Mouse (Mus musculus): ENCODE measurements around the gene Gbf1.
"Not testable (repeated sequence)": the region's sequence is repeated elsewhere in the genome, so short reads cannot be mapped to it uniquely, and the experiment has no call there.

The Gbf1 gene

DNA sequence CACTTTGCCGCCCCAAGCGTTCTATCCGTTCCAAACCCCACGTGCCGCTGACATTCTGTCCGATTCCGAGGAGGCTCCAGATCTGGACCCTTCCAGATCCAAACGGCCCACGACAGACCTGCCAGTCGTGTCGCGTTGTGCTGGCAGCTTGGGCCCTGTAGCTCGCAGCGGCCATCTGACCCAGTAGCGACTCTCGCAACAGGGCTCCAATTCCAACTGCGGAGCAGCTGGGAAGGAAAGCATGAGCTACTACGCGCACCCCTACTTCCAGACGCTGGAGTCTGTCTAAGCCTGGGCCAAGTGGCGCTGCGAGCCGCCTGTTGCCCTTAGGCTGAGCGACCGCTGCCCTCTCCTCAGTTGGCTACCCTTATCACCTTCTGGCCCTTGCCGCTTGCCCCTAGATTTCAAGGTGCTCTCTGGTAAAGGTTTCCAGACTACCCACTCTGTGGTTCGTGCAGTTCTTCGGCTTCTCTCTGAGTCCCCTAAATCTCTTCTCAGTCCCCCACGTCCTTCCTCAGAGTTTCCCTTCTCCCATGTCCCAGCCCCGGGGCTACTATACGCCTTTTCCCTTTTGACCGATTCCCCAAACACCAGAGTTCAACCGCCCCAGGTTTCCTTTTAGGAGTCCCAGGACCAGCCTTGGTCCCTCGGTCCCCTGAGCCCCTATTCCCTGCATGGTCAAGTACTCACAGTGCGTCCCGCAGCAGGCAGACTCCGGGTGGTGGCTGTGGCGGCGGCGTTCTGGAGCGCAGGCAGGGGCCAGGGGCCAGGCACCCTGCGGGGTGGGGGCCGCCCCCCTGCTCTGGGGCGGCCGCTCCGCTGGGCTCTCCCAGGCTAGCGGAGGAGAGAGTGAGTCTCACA, 4.6 kb upstream of the Gbf1 start, which contains the start of gene Pitx3:
Pitx3 (minus strand) TSS at position 816 of the 861 bp plus-strand sequence.
- DNase-seq: peak; percentile 12

GRCm38 (mm10) chr19:46148372-46148760, 3.9 kb upstream of the Gbf1 start:
- peak; percentile 66 for DNase-seq

GRCm38 (mm10) chr19:46149091-46149490, 3.2 kb upstream of the Gbf1 start:
- DNase-seq: no peak

DNA sequence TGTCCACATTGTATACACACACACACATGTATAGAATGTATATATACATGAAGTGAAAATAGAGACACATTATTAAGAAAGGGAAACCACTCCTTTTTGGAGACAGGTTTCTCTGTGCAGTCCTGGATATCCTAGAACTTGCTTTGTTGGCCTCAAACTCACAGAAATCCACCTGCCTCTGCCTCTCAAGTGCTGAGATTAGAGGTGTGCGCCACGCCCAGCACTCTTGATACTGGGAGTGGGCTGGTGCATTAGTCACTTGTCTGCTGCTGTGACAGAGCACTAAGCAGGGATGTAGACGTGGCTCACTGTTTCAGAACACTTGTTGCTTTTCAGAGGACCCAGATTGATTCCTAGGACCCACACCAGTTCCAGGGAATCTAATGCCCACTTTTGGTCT, 13.6 kb downstream of the Gbf1 start:
- no peak for DNase-seq

DNA sequence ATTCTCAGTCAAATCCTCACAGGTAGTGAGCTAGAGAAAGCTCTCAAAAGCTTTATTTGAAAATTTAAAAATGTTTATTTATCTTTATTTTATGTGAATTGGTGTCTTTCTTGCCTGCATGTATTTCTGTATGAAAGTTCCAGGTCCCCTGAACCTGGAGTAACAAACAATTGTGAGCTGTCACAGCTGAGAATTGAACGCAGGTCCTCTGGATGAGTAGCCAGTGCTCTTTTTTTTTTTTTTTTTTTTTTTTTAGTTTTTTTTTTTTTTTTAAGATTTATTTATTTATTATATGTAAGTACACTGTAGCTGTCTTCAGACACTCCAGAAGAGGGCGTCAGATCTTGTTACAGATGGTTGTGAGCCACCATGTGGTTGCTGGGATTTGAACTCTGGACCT, 14.9 kb downstream of the Gbf1 start:
- DNase-seq: not testable (repeated sequence)

- no peak for DNase-seq
These were observed 17.1 kb downstream of the Gbf1 start for GRCm38 (mm10) chr19:46169396-46169795.

- DNase-seq: no peak
These were observed 17.6 kb downstream of the Gbf1 start for GRCm38 (mm10) chr19:46169913-46170312.

DNA sequence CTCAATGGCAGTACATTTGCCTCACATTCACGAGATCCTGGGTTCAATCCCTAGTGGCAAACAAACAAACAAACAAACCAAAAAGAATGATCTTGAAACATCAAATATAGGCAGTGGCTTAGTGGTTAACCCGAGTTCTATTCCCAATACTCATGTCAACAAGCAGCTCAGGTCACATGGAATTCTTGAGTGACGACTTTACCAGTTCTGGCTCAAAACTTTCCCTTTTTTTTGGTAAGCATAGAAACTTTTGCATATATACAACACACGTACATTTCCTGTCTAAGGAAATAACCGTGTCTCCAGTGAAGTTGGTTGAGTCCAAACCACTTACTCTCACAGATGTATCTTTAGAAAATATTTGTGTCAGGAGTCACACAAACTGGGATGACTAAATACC, 20.2 kb downstream of the Gbf1 start:
- DNase-seq: no peak

DNA sequence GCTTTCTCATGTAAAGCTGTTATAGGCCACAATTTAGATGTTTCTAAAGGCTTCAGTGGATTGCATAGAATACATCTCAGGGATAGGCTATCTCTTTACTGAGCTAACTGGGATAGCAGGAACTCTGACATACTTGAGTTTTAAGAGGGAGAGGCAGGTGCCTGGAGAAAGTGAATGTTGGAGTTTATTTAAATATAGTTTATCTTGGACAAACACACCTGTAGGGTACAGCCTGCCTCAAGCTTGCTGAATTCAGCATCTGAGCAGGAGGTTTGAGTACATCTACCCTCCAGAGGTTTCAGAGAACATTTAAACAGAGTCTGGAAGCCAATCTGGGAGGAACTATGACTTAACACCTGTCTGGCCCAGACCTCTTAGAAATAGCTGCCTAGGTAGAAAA, 22.9 kb downstream of the Gbf1 start:
- no peak for DNase-seq

GRCm38 (mm10) chr19:46177046-46177445, 24.7 kb downstream of the Gbf1 start:
- DNase-seq: no peak

DNA sequence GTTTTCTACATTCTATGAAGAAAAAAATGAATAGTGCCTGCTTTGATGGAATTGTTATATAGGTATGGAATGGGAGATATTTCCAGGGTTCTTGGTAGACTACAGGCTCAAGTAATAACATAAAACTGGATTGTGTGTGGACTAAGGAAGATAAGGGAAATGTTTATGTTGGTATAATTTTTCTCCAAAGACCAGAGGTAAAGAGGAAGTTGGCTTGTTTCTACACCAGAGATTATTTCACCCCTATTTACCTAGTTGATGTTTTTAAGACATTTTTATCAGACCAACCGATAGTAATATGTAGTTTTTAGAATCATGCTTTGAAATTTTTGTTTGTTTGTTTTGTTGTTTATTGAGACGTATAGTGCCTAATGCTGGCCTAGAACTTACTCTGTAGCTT, 28.0 kb downstream of the Gbf1 start:
- no peak for DNase-seq

GRCm38 (mm10) chr19:46182241-46182640, 29.9 kb downstream of the Gbf1 start:
- no peak for DNase-seq

DNA sequence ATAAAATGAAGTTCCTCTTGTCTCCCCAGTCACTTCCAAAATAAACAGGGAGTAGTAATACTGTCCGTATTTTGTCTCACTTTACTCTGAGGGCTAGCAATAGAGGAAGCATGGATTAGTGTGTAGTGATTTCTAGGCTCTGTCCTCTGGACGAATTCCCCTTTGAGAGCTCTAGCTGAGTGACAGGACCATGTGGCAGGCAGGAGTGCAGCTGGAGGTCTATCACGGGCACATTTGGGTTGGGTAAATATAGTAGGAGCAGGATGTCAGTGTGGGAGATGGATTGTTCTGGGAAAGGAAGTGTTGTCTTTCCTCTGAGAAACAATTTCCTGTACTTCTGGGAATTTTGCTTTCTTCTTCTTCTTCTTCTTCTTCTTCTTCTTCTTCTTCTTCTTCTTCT, 34.3 kb downstream of the Gbf1 start:
- no peak for DNase-seq

- DNase-seq: no peak
These were observed 34.9 kb downstream of the Gbf1 start for GRCm38 (mm10) chr19:46187203-46187602.

DNA sequence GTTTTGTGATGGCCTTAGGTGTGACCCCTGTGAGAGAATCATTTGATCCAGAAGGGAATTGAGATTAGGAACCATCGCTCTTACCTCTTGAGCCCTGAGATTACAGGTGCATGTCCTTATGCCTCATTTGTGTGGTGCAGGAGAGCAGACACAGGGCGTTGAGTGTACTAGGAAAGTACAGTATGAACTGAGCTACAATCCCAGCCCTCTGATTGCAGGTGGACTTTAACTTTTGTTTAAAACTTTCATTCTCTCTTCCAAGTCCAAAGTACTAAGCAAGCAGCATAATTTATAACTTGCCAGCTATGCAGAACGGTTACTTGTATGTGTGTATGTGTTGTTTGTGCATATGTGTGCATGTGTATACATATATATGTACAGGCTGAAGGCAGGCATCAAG, 46.0 kb downstream of the Gbf1 start:
- DNase-seq: no peak

DNA sequence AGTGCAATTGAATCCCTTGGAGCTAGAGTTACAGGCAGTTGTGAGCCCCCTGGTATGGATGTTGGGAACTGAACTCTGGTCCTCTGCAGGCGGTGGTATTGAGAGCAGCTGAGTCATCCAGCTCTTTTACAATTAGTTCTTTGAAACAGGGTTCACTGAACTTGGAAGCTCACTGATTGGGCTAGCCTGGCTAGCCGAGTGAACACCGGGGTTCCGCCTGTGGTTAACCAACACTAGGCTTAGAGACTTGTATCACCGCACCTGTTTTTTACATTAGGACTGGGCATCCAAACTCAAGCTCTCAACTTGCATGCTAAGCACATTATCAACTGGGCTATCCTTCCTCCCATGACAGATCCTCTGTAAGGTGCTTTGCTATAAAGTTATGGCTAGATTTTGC, 46.6 kb downstream of the Gbf1 start:
- DNase-seq: no peak

DNA sequence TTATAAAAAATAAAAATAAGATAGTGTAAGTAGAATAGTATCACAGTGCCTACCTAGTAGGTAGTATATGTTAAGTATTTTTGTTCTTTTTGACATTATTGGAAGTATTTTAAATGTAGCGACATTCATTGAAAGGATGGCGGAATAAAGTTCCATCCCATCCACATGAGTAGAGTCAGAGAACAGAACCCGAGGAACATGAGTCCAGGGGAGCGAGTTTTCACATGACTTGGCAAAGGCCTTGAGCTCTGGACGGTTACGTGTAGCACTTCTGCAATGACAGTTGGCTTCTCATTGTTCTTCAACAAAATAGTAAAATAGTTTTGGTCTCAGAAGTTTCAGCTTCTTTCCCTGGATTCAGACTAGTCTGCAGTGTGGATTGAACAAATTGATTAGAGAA, 51.9 kb downstream of the Gbf1 start:
- no peak for DNase-seq

DNA sequence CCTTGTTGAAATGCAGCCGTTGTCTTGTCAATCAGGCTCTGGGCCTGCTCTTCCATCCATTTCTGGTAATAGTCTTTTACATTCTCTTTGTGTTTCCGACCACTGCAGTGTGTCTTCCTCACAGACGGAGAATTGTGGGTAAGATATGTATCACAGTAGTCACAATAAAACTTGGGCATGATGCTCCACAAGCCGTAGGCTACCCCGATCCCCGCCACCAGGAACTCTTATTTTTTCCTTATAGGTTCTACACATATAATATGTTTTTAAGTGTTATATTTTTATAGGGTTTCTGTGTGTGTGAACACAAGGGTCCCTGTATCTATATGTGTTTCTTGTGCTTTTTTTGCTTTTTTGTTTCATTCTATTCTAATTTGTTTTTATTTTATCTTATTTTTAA, 53.4 kb downstream of the Gbf1 start:
- DNase-seq: no peak

DNA sequence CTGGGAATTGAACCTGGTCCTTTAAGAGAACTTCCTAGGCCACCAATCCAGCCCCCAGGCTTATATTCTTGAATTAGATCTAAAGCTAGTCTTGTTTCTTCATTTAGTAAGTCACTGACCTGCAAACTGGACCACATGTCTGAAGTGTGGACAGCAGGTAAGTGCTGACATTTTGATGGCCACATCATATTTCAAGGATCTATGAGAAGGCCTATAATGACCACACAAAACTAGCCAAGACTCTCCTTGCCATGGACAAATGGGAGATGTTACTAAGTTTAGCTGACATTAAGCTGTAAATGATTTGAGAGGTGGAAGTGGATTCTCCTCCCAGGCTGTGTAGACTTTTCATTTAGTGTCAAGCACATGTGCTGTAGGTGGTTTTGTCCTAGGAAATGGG, 58.6 kb downstream of the Gbf1 start:
- no peak for DNase-seq

DNA sequence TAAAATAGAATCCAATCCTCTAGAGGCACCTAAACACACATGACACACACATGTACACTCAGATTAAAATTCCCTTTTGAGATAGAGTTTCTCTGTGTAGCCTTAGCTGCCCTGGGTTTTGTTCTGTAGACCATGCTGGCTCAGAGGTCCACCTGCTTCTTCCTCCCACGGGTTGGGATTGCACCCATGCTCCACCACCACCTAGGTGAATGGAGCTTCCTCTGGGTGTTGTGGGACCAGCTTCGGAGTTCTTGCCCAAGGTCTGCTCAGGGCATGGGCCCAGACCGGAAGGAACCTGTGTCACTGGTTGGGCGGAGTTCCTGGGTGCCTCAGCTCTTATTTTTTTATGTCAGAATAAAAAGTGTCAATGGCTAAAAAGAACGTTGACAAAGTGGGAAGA, 62.2 kb downstream of the Gbf1 start:
- DNase-seq: no peak

DNA sequence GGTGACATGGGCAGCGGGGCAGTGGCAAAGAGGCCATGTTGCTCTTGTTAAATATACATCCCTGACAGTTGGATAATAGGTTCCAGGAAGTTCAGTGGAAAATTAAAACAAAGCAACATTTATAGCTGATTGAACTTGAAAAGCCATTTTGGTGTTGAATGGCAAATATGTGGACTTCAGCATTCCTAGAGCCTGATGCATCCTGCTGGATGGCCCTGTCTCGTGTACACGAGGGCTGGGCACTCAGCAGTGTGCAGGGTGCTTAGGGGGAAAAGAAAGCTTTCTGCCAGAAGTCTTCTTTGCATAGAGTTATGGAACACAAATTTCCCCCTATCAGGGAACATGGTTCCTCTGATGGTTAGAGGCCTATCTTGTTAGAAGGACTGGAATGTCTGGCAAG, 63.1 kb downstream of the Gbf1 start:
- no peak for DNase-seq

- no peak for DNase-seq
These were observed 64.4 kb downstream of the Gbf1 start for GRCm38 (mm10) chr19:46216716-46217115.

GRCm38 (mm10) chr19:46217347-46217746, 65.0 kb downstream of the Gbf1 start:
- DNase-seq: not testable (repeated sequence)

DNA sequence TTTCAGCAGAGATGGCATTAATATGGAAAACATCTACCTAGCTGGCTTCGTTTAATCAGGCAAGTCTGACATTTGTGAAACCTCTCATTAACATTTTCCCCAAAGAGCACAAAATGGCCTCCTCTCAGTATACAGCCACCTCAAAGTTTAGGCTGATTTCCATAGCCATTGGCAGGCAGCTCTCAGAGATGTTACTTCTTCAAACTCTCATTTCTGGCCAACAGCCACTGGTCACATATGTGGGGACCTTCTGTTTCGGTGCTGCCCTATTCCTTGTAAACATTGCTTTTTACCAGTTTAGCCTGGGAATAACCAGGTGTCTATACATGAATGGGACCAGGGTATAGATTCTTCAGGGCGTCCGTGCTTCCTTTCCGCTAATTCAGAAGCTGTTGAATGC, 67.8 kb downstream of the Gbf1 start:
- no peak for DNase-seq

GRCm38 (mm10) chr19:46223118-46223517, 70.8 kb downstream of the Gbf1 start:
- no peak for DNase-seq
